Mouse (Mus musculus) bone marrow, adult 2 months (tissue): ENCODE results near the gene Slc4a8.

Source experiments
- CTCF ChIP-seq: fragments of 200-500 bp; IDR thresholded peaks from 2 replicates; pipeline ENCODE4 v1.5.1; 2011; ENCODE audit warnings: low read length, control low read depth; ENCODE audit not compliant: control insufficient read depth, insufficient read depth
- POLR2A ChIP-seq: fragments of 200-500 bp; IDR thresholded peaks from 2 replicates; pipeline ENCODE4 v1.6.1; 2011; ENCODE audit warnings: low read depth, mild to moderate bottlenecking, control low read depth, low read length, borderline replicate concordance; ENCODE audit not compliant: control insufficient read depth

DNA sequence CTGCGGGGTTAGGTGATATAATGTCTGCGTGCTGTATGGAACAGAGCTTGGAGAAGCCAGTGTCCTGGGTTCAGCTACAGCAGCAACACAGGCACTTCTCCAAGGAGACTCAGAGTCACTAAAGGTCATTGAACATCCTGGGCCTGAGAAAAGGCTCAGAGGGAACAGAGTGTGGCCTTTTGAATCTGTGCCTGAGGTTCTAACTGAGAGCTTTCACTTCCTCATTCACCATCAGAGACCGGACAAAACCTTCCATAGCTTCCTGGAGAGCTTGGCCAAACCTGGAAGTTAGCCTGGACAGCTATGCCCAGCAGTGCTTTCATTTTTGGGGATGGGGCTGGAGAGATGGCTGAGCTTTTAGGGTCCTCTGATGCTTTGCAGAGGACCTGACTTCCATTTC, 23.9 kb upstream of the Slc4a8 start:
- TF ChIP-seq CTCF (no peak), POLR2A (no peak)
